Mouse (Mus musculus) lung, postnatal 25 days (tissue): ENCODE data around the gene Rragd.

Source experiments
- DNase-seq: peaks from one replicate; pipeline ENCODE4 v3.0.0; 2022; ENCODE audit warnings: low spot score

Gene Rragd

DNA sequence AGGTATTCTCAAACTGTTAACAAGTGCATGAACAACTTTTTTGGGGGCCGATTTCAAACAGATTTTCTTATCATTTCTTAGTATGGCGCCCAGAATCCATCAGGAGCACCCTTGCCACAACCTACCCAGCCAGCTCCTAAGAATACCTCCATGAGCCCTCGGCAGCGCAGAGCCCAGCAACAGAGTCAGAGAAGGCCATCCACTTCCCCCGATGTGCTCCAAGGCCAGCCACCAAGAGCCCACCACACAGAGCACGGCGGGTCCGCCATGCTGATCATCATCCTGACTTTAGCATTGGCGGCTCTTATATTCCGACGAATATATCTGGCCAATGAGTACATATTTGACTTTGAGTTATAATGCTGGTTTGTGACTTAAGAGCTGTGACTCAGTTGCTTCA is 66.8 kb downstream of the Rragd start:
- DNase-seq: no peak

DNA sequence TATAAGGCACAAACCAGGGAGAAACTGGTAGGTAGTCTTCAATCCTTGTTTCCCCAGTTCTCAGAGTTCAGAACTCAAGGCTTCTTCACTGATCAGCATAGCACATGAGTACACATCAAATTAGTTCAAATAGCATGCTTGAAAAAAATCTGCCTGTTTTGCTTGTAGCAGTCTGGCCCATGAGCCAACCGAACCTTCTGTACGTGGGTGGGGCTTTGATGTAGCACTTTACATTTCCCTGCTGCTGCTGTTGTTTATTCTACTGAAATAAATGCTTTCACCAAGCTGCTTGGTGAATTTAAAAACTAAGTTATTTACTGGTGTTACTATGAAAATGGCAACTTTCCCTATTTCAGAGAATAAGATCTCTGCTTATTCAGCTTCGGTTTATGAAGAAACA is 69.2 kb downstream of the Rragd start:
- DNase-seq: no peak

DNA sequence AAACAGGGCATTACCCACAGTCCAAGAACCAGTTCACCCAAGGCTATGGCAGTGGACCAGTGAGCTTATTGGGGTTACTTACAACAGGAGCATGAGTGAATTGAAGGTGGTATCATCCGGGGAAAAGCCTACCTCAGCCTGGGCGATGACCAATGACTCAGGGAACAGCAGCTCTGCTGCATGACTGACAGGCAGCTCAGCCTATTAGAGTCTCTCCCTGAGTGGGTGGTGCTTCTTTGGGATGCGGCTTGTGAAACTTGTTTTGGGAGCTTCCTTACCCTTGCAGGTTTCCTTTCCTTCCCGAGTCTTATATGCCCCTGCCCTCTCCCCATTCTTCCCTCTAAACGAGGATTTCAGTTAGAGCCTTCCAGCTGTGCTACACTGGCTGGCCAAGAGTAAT is 69.8 kb downstream of the Rragd start:
- DNase-seq: no peak

DNA sequence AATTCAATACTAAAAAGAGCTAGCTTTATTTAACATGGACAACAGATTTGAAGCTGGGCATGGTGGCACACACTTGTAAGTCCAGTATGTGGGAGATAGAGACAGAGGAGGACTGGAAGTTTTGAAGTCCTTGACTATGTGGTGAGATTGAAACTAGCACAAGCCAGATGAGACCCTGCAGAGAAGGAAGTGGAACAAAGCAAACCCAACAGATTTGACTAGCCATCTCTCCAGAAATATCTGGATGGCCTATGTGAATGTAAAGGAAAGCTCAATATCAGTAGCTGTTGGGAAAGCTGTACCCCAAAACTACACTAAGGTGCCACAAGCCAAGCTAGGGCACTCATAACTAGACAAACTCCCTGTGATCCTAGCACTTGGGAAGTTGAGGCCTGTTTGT is 71.6 kb downstream of the Rragd start:
- no peak for DNase-seq

DNA sequence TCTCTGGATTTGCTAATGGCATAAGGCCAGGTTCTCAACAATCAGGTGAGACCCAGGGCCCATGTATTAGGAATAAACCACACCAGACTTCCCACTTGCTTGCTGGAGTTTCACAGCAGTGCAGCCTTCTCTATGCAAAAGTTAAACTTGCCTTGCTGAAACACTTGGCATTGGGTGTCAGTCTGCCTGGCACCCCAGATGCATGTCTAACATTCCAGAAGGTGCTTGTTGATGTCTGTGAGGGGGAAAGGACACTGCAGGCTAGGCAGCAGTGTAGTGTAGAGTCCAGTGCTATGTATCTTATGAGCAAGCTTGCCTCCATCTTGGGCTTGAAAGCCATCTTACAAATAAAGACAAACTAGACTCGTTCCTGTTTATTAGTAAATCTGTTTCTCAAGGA is 73.5 kb downstream of the Rragd start:
- no peak for DNase-seq

DNA sequence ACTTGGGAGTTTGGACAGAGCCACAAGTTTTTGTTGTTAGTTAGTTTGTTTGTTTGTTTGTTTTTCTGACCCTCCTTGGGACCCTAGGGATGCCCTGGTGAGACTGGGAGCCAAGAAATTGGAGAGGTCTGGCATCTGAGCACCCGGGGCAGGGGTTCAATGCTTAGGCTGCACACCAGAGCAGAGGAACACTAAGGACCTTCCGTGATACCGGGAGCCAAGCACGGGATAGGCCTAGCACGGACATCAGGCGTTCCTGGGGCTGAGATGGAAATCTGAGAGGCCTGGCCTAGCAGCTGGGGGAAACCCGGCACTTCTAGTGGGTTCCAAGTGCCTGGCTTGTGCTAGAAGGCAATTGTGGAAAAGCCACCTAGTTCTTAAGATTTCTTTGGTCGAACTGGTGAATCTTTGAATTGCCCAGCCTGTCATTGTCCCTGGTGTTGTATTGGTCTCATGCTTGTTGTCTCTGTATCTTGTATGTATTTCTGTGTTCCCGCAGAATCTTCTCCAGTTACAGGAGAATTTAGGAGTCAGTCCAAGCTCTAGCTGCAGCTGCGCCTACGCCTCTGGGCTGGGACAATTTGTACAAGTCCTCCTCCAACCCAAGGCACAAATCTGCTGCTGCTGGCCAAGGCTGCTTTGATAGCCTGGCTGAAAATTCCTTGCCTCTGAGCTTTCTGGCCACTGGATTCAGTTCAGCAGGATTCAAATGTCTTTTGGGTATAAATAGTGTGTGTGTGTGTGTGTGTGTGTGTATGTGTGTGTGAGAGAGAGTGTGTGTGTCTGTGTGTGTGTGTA is 75.3 kb downstream of the Rragd start:
- peak; percentile 69 for DNase-seq

DNA sequence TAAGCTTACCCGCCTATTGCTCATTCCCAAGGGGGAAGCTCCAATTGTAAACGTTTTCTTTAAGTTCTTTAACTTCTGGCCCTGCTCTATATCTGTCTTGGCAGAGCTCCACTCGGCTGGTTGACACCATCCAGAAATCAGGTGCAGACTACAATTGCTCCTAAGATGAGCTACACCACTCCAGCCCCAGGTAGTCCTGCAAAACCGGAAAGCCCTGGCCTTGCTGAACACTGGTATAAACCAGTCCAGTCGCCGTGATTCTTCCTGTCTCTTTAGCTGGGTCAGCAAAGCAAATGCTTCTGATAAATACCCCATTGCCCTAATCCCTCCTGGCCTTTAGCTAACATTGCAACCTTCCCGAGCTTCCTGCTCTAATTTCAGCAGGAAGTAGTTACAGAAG is 78.3 kb downstream of the Rragd start:
- no peak for DNase-seq

DNA sequence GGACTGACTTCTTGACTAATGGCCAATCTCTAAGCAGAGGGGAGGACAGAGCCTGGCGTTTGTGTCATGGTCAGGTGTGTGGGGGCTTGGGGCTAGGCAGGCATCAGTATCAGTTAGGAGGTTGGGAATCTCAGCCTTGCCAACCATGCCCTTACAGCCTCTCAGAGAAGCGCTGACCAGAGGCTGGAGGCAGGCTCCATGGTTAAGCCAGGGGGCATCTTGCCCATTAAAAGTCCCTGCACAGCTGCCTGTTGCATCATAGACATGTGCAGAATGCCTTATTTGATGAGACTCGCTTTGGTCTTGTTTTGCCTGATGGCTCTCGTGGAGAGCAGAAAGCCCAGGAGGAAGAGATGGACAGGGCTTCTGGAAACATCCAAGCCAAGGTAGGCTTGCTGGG is 80.1 kb downstream of the Rragd start, which contains the start of gene Gabrr2:
Gene Gabrr2 (plus strand): TSS at position 19 of the 400 bp plus-strand sequence.
- DNase-seq: no peak

DNA sequence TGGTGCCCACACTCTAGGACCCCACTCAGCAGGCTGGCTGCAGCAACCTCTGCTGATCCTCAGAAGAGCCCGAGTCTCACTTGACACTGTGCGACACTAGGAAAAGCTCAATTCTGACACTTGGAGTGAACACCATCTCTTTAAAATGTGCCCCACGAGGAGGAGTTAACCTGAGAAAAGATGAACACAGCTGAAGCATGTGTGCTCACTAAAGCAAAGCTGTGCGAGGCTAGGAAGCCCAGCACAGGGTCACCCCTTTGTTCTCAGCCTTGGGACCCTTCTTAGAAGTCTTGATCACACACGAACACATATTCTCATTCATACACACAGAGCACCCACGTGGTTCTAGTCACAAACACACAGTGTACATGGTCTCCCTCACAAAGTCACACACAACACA is 82.1 kb downstream of the Rragd start:
- DNase-seq: no peak

DNA sequence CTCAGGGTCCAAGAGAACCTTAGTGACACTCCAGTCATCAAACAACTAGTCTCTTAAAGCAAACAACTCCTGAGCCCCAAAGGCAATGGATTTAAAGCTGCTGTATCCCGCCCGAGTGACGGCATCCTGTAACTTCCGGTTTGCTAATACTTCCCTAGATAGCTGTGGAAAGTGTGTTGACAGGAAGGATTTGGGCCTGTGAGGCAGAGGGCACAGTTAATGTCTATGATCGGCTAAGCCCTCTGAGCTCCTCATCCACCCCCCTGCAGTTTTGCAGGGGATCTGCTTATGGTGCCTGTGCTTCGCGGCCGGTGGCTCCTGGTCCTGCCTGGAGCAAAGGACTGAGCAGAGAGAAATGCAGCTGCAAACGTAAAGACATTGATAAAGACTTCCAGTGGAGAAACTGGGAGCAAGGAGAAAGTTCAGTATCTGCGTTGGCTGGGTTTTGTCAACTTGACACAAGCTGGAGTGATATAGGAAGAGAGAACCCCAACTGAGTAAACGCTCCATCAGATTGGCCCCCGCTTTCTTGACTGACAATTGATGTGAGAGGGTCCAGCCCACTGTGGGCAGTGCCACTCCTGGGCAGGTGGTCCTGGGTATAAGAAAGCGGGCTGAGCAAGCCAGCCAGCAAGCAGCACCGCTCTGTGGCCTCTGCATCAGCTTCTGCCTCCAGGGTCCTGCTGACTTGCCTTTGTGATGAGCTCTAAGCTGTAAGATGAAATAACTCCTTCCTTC is 83.6 kb downstream of the Rragd start:
- DNase-seq: no peak

DNA sequence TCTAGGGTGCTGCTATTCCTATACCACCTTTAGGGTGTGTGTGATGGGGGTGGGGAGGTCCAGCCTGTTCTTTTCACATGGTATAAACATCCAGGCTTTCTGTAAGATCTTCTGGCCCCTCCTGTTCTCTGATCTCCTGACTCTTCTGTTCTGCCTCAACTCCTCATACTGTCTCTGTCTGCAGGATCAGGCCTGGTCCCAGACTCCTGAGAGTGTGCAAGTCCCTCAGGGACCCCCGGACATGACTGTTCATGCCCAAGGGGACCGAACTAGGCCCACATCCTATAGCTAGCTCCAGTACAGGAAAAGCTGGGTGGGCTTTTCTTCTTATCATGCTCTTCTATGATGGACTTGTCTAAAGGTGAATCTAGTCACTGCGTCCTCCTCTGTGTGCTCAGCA is 84.5 kb downstream of the Rragd start:
- no peak for DNase-seq

DNA sequence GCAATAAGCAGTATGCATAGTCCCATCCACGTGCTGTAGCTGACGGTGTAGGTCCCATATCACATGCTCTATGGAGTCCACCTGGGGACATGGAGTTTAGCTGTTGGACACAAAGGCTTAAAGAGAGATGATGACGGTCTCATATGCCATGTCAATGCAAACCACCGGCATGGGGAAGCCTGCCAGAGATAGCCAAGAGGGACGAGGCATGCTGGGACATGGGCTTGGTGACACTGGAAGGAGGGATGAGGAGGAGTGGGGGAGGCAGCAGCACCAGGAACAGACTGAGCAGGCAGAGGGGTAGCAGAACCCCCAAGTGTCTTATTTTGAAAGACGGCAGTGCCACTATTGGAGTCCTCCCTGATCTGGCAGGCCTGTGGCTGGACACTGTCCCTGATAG is 85.0 kb downstream of the Rragd start:
- no peak for DNase-seq

DNA sequence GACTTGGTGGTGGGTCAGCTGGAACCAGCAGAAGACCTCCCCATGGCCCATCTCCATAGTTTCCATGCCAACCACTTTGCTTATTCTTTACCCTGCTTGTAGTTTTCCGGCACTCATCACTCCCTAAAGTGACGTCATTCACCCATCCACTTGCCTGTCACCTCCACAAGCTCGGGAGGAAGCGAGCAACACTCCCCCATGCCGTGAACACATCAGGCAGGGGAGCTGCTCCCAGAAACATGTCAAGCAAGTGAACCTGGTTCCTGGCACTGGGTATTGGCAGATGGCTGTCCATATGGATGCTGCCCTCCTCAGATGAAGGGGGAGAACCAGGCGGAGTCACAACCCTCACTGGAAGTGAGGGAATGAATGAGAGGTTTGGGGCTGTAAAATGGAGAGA is 86.1 kb downstream of the Rragd start:
- no peak for DNase-seq

DNA sequence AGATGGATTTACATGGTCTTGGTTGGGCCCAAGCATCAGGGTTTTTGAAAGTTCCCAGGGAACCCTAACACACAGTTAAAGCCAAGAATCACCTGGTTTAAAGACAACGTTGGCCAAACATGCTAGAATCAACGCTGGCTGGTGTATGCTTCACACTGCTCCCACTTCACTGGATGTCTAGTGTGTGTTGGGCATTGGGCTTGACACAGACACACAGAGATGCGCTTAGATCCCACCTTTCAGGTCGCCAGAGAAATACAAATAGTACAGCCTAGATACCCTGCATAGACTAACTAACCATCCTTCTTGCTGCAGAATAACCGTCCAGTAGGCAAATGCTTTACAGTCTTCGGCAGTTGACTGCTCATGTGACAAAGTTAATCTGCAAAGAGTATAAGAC is 87.5 kb downstream of the Rragd start:
- DNase-seq: no peak

DNA sequence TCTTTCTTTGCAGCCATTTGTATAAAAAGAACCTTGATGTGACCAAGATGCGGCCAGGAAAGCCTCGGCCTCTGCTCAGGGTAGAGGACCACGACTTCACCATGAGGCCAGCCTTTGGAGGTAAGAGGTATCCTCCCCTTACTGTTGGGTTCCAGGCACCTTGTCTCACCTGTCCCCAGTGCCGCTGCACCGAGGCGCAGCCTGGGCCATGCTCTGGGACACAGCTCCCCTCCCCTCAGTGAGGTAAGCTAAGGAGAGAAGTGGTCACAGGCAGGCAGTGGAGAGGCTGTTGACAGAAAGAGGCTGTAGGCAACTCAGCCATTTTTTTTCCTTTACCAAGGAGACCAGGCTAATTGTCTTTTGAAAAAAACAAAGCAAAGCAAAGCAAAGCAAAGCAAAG is 88.5 kb downstream of the Rragd start:
- DNase-seq: no peak
